Mouse (Mus musculus): Measurements from ENCODE around the gene Hspa1a. TPM values are rescaled to one million over a fixed set of nuclear protein-coding genes. Genes with fewer than 3 reads are reported as not detected.
A peak's percentile ranks its signal among the peaks of the same experiment; 100 is the strongest.
"Not testable (repeated sequence)": the region's sequence is repeated elsewhere in the genome, so short reads cannot be mapped to it uniquely, and the experiment has no call there.

Gene Hspa1a
- total and polyA plus RNA-seq, 2 experiments from 2014 or later: 14.7 to 25.0 TPM

- no peak for TF ChIP-seq CTCF (IDR thresholded peaks at IDR 0.05; ENCODE audit: low read depth)
- Histone ChIP-seq H3K4me3 (ENCODE audit: low read length) (no peak overlapping the region), H3K9me3 (ENCODE audit: low read length) (no peaks in the 10 kb centered on the region), H3K4me1 (ENCODE audit: insufficient read depth, low read length) (peaks cover 2% of the 10 kb centered on the region), H3K36me3 (ENCODE audit: insufficient read depth, low read length) (peaks cover 45% of the 10 kb centered on the region), H3K27ac (no peak overlapping the region), H3K27me3 (ENCODE audit: insufficient read depth, low read length) (no peaks in the 10 kb centered on the region), H3K9ac (replicated peaks; ENCODE audit: low read length) (no peak overlapping the region), H3K4me2 (ENCODE audit: low read depth, low read length) (no peak overlapping the region)
- 96% methylated on average over 7 of the region's 7 CpGs for WGBS
- DNase-seq (ENCODE audit: low spot score) (no peak), ATAC-seq (no peak)
Observed at GRCm38 (mm10) chr17:35007387-35007991, 35.5 kb upstream of the Hspa1a start.

GRCm38 (mm10) chr17:35005902-35006301 is 33.9 kb upstream of the Hspa1a start:
- H3K4me3 ChIP-seq (ENCODE audit: low read length); H3K4me1 ChIP-seq (ENCODE audit: insufficient read depth, low read length); H3K27ac ChIP-seq; H3K9ac ChIP-seq (replicated peaks; ENCODE audit: low read length); H3K27me3 ChIP-seq (ENCODE audit: insufficient read depth, low read length); DNase-seq (ENCODE audit: low spot score); H3K9me3 ChIP-seq (ENCODE audit: low read length); ATAC-seq; H3K4me2 ChIP-seq (ENCODE audit: low read depth, low read length): not testable (repeated sequence)
- H3K36me3 ChIP-seq (ENCODE audit: insufficient read depth, low read length): peaks cover 30% of the 10 kb centered on the region
- WGBS: 97% methylated on average over 4 of the region's 5 CpGs

- no peak overlapping the region for H3K4me2 ChIP-seq (ENCODE audit: low read depth, low read length)
- WGBS: 94% methylated on average over 10 of the region's 10 CpGs
- TF ChIP-seq CTCF (IDR thresholded peaks at IDR 0.05; ENCODE audit: low read depth): no peak
- H3K27me3 ChIP-seq (ENCODE audit: insufficient read depth, low read length): no peaks in the 10 kb centered on the region
- no peaks in the 10 kb centered on the region for H3K9me3 ChIP-seq (ENCODE audit: low read length)
- ATAC-seq (no peak), DNase-seq (ENCODE audit: low spot score) (no peak)
- H3K4me1 ChIP-seq (ENCODE audit: insufficient read depth, low read length): peaks cover 6% of the 10 kb centered on the region
- H3K4me3 ChIP-seq (ENCODE audit: low read length): no peak overlapping the region
- no peak overlapping the region for H3K27ac ChIP-seq
- H3K36me3 ChIP-seq (ENCODE audit: insufficient read depth, low read length): peaks cover 22% of the 10 kb centered on the region
- no peak overlapping the region for H3K9ac ChIP-seq (replicated peaks; ENCODE audit: low read length)
Observed at GRCm38 (mm10) chr17:35005158-35005557, 33.2 kb upstream of the Hspa1a start.

GRCm38 (mm10) chr17:35004075-35004717 is 32.2 kb upstream of the Hspa1a start:
- no peaks in the 10 kb centered on the region for H3K9me3 ChIP-seq (ENCODE audit: low read length)
- H3K27me3 ChIP-seq (ENCODE audit: insufficient read depth, low read length): no peaks in the 10 kb centered on the region
- no peak for ATAC-seq
- TF ChIP-seq CTCF (IDR thresholded peaks at IDR 0.05; ENCODE audit: low read depth): no peak
- H3K9ac ChIP-seq (replicated peaks; ENCODE audit: low read length): no peak overlapping the region
- H3K4me1 ChIP-seq (ENCODE audit: insufficient read depth, low read length): peaks cover 6% of the 10 kb centered on the region
- no peak overlapping the region for H3K27ac ChIP-seq
- DNase-seq (ENCODE audit: low spot score): no peak
- WGBS: 97% methylated on average over 17 of the region's 17 CpGs
- H3K36me3 ChIP-seq (ENCODE audit: insufficient read depth, low read length): peaks cover 22% of the 10 kb centered on the region
- no peak overlapping the region for H3K4me2 ChIP-seq (ENCODE audit: low read depth, low read length)
- H3K4me3 ChIP-seq (ENCODE audit: low read length): no peak overlapping the region

GRCm38 (mm10) chr17:35003022-35003838 is 31.3 kb upstream of the Hspa1a start:
- Histone ChIP-seq H3K9ac (replicated peaks; ENCODE audit: low read length) (peak overlapping the region; percentile 70; the same call in 1 of the 2 replicates), H3K27me3 (ENCODE audit: insufficient read depth, low read length) (no peaks in the 10 kb centered on the region), H3K9me3 (ENCODE audit: low read length) (no peaks in the 10 kb centered on the region), H3K4me2 (ENCODE audit: low read depth, low read length) (peak overlapping the region; percentile 92), H3K4me1 (ENCODE audit: insufficient read depth, low read length) (peaks cover 6% of the 10 kb centered on the region), H3K27ac (0 out of 2 replicates have a peak overlapping the region, but pooled peaks have one; percentile 7), H3K4me3 (ENCODE audit: low read length) (no peak overlapping the region), H3K36me3 (ENCODE audit: insufficient read depth, low read length) (peaks cover 16% of the 10 kb centered on the region)
- TF ChIP-seq CTCF (IDR thresholded peaks at IDR 0.05; ENCODE audit: low read depth): no peak
- 73% methylated on average over 9 of the region's 9 CpGs for WGBS
- ATAC-seq (no peak), DNase-seq (ENCODE audit: low spot score) (no peak)

GRCm38 (mm10) chr17:35002153-35002865 is 30.4 kb upstream of the Hspa1a start:
- Histone ChIP-seq H3K4me3 (ENCODE audit: low read length) (peak overlapping the region; percentile 70), H3K4me1 (ENCODE audit: insufficient read depth, low read length) (peaks cover 6% of the 10 kb centered on the region), H3K27ac (peak overlapping the region; percentile 7; the same call in 1 of the 2 replicates), H3K36me3 (ENCODE audit: insufficient read depth, low read length) (peaks cover 13% of the 10 kb centered on the region), H3K9ac (replicated peaks; ENCODE audit: low read length) (peak overlapping the region; percentile 70), H3K27me3 (ENCODE audit: insufficient read depth, low read length) (no peaks in the 10 kb centered on the region), H3K9me3 (ENCODE audit: low read length) (no peaks in the 10 kb centered on the region), H3K4me2 (ENCODE audit: low read depth, low read length) (peak overlapping the region; percentile 92)
- no peak for ATAC-seq
- no peak for DNase-seq (ENCODE audit: low spot score)
- 8% methylated on average over 12 of the region's 12 CpGs for WGBS
- TF ChIP-seq CTCF (IDR thresholded peaks at IDR 0.05; ENCODE audit: low read depth): peak; percentile 2; the same call in 1 of the 2 replicates

Measured in hindbrain, postnatal 0 days (tissue).